Mouse (Mus musculus): ENCODE measurements at regions not wholly inside any gene's neighbourhood (a gene's known extent, or its start where the extent isn't known, plus 50 kb on each side); places are given as distances from the start of the nearest gene placed in this dataset.

DNA sequence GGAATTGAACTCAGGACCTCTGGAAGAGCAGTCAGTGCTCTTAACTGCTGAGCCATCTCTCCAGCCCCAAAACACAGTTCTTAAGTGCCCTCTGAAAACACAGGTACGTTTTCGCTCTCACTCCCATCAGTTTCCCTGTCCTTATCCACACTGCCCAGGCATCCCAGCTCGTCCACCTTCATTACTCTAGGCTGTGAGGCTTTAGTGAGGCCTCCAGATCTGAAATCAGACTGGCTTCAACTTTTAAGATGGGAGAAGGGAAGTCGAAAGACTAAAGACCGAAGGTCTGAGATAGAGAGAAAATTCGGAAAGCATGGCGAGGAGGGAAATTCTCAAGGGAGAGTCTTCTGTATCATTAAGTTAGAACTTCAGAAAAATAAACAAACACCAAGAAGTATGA lies 54.8 kb upstream of the Tet2 start:
- no peak for DNase-seq (ENCODE audit: low spot score in 2 of 2)

DNA sequence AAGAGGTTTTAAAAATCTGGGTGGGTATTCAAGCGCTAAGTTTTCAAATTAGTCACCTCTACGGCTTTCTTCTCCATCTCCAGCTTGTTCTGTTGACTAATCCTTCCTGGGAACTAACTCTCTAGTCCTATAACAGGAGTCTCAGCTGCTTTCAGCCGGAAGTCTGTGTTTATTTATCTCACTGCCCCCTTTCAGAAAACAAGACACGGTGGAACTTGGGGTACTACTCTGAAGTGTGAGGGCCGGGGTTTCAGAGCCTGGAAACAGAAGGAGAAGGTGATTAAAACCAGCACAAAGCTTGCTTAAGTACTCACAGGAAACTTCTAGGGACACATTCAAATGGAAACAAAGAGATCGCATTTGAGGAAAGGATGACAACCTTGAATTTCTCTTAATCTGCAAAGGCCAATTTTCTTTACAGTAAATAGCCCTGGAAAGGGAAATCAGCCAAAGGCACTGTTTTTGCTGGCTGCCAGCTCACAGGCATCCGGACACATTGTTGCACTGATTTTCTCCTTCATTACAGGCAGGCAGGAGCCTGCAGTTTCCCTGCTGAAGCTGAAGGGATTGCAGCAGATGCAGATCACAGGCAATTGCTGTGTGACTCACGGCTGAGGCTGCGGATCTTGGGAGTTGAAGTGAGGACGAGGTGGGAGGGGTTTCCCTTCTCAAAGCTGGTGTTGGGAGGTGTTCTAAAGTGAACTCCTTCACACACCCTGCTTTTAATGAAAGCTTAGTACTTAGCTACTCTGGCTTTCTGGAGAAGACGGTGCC lies 55.7 kb upstream of the Tet2 start:
- DNase-seq (ENCODE audit: low spot score in 2 of 2) = peak; percentile 60 to 81

GRCm38 (mm10) chr3:133605460-133605859 lies 60.5 kb upstream of the Tet2 start:
- no peak for DNase-seq (ENCODE audit: low spot score in 2 of 2)

- no peak for DNase-seq (ENCODE audit: low spot score in 2 of 2)
These were observed 63.9 kb upstream of the Tet2 start for GRCm38 (mm10) chr3:133608845-133609261.

GRCm38 (mm10) chr3:133613836-133614711 lies 69.1 kb upstream of the Tet2 start:
- DNase-seq (ENCODE audit: low spot score in 2 of 2) = no peak

GRCm38 (mm10) chr3:133614712-133615426 lies 69.9 kb upstream of the Tet2 start:
- DNase-seq (ENCODE audit: low spot score in 2 of 2) = no peak

GRCm38 (mm10) chr3:133617036-133617435 lies 72.1 kb upstream of the Tet2 start:
- DNase-seq (ENCODE audit: low spot score in 2 of 2) = no peak

DNA sequence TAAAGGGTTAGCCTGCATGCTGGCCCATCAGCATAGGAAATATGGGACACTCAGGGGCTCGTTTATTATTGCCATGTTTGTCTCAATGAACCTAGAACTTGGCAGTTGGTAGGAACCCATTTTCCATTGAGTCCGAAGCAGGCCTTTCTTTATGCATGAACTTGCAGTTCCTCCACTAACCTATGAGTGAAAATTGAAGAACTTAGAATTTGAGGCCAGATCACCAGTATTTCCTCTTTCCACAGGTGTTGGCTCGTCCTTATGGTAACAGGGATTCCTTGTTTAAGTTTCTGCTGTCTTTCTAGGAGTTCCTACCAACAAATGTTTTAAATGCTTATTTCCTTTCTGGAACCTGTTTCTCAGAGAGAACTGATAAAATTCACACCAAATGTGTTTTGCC lies 73.6 kb upstream of the Tet2 start:
- DNase-seq (ENCODE audit: low spot score in 2 of 2) = no peak

DNA sequence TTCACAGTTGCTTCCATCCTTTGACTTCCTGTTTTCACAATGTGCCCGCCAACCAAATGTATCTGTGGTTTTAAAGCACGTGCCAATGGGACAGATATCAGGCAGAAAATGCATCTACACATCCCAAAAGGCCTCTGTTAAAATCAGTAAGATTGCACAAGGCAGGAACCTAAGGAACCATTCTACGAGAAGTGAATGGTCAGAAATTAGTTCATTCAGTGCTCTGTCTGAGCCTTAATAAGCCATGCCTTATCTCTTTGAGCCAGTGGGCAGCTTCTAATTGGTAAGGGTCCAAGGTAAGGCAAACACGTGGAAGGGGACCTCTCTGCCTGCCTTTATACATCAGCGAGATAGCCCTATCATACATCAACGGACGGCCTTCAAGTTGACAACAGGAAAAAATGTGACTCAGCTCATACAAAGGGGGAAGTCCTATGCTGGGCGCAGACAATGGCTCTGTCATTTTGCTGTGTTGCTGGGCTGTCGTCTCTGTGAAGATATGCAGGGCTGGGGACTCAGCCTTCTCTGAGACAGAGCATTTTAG lies 78.3 kb upstream of the Tet2 start:
- DNase-seq (ENCODE audit: low spot score in 2 of 2) = no peak

DNA sequence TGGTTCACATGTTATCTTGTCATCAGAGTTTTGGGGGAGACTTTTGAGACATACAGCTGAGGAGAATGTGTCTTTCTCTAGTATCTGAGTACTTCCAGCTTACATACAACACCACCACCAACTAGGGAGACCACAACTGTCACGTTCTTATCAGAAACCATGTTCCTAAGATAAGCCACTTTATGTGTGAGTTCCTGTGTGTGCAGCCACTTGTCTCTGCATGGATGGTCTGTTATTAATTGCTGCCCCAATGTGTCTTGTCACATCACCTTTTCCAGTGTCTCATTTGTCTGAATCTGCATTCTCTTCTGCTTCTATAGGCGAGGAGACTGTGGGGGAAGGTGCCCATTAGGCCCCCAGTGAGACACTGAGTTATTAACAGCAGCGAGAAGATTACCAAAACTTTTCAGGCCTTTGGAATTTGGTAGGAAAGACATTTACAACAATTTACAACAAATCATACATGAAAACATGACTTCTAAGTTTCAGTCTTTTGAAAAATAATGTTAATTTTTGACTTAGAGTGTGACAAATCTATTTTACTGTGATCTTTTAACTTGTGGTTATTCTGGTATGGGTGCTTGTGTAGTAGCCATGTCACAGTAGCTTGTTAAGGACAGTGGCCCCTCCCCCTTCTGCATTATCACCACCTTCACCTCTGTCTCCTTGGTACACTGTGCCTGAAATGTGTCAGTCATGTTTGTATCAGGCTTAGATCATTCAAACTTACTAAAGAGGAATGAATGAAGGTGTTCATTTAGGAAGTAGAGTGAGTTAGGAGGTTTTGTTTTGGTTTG lies 79.3 kb upstream of the Tet2 start:
- DNase-seq (ENCODE audit: low spot score in 2 of 2) = no peak

- no peak for DNase-seq (ENCODE audit: low spot score in 2 of 2)
These were observed 80.1 kb upstream of the Tet2 start for GRCm38 (mm10) chr3:133625046-133625445.

DNA sequence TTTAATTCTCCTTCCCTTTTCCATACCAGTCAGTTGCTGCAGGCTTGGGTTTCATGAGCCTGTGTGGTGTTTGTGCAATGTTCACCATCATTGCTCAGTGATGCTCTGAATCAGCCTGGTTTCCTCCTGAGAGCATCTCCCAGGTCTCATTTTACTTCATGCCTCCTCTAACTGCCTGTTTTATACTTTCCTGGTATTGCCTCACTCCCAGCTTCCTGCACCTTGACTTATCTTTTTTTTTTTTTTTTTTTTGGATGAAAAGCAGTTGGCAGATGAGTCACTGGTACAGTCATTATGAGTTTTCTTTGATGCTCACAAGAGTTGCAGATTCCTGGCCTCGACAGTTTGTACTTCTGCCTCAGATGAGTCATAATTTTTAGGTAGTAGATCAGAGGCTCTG lies 81.5 kb upstream of the Tet2 start:
- DNase-seq (ENCODE audit: low spot score in 2 of 2) = no peak

DNA sequence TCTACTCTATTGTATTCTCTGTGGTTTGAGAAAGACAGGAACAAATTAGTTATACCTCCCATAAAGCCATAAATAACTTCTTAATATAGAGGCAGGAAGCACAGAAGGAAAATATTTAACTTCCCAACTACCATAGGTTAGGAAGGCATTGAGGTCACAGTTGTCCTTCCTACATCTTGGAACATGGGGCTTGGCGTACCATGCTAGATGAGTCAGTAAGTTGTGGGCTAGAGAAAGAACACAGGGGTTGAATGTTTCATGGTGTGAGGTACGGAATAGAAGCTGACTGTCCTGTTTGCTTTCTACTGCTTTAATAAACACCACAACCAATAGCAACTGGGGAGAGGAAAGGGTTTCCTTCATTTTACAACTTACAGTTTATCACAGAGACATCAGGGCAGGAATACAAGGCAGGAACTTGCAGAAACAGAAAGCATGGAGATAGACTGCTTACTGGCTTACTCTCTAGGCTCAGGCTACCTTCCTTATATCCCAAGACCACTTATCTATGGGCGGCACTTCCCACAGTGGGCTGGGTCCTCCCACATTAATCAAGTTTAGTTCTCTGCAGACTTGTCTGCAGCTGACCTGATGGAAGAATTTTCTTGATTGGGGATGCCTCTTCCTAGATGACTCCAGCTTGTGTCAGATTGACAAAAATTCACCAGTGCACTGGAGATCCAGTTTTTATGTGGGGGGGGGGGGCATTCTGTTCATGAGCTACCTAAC lies 82.3 kb upstream of the Tet2 start:
- no peak for DNase-seq (ENCODE audit: low spot score in 2 of 2)

DNA sequence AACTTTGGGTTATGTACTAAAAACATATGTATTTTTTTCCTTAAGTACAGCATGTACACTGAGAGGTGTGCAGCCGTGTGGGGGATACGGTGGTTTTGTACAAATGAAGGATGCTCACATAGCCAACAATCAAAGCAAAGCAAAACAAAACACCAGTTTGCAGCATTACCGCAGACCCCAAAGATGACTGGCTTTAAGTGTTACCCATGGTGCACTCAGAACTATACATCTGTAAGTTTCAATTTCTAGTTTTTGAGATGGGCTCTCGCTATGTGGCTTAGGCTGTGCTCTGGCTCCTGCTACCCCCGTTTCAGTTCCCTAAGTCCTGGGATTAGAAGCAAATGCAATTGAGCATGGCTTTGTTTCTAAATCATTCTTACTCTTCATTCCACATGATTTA lies 89.4 kb upstream of the Tet2 start:
- DNase-seq (ENCODE audit: low spot score in 2 of 2) = no peak

DNA sequence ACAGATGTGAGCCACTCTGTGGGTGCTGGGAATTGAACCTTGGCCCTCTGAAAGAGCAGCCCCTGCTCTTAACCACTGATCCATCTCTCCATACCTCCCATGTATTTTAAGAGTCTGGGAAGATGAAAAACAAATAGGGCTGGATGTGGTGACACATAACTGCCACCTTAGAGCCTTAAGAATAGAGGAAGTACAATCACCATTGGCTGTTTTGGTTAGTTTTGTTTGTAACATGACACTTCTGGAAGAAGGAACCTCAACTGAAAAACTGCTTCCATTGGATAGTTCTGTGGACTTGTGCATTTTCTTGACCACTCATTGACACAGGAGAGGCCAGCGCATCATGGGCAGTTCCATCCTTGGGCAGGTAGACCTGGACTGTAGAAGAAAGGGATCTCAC lies 100.7 kb upstream of the Tet2 start:
- no peak for DNase-seq (ENCODE audit: low spot score in 2 of 2)

DNA sequence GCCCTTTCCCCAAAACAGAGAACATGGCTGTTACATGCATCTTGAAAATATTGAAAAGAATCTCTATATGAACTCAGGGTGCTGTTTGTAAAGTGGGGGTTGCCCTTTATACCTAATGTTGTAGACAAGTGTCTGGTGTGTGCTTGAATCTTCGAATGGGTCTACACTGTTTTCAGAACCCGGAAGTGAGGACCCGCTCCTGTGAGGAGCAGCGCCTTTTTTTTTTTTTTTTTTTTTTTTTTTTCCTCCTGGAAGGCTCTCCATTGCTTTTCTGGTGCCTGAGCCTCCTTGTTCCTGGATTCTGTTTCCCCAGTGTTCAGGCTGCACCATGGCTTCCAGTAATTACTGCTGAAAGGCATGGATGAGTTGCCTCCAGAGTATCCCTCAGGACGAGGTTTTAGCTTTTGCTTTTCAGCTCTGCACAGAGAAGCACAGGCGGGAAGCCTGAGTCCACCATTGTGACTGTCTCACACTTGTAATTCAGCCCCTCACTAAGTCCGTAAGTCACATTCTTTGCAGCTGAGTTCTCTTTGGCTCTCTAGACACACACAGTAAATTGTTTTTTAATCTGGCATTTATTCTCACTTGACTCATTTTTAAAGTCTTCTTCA lies 101.6 kb upstream of the Tet2 start:
- no peak for DNase-seq (ENCODE audit: low spot score in 2 of 2)

- no peak for DNase-seq (ENCODE audit: low spot score in 2 of 2)
These were observed 105.1 kb upstream of the Tet2 start for GRCm38 (mm10) chr3:133650025-133650424.

- no peak for DNase-seq (ENCODE audit: low spot score in 2 of 2)
These were observed 107.1 kb upstream of the Tet2 start for GRCm38 (mm10) chr3:133651996-133652395.

DNA sequence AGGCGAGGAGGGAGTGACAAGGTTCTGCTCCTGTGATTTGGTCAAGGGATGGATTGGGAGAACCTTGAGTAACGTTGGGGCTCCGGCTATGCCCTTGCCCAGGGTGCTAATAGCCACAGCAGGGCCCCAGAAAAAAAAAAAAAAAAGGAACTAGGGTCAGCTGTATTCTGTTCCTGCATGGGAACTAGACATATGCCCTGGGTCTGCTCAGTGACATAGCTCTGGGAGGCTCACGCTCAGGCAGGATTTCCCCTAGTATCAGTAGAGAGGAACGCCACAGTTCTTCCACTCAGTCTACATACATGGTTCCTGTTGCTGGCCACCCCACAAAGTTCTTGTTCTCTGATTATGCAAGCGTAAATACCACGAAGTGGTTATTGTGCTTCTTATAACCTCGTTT lies 114.8 kb upstream of the Tet2 start:
- no peak for DNase-seq (ENCODE audit: low spot score in 2 of 2)

DNA sequence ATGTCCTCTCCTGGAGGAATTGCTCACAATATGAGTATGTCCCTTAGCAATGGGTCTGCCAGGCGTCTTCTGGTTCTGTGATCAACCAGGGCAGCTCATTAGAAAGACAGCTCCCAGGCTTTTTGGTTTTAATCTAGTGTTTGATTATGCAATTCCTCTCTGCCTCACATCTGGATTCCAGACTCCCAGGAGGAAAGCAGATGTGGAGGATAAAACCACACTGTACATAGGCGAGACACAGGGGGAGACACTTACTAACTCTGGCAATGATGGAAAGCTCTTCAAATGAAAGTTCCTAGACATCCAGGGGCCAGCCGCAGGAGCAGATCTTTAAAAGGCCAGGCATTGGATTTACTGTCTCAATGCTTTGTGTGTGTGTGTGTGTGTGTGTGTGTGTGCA lies 116.4 kb upstream of the Tet2 start:
- no peak for DNase-seq (ENCODE audit: low spot score in 2 of 2)
